In genomic region chr1:152593831-152594549, GRCm38 (mm10) we compare ENCODE assay signal across 10 mouse cellular contexts.
DNase-seq lines count a peak whose midpoint lies in the region; ATAC-seq and TF ChIP-seq lines count a peak whose summit lies in the region.
"Had no signal": no experiment of that assay in that cellular context is flagged by ENCODE, and none has a peak within 500 bp of the region (broad histone marks: within the 10 kb centered on the region; RNA-seq: fewer than 3 reads in every experiment).

No protein-coding gene starts in this region.

- peaks cover 50% of the 10 kb centered on the region for H3K4me1 ChIP-seq in heart, adult 2 months (ENCODE audit: control insufficient read depth, insufficient read depth, low read length)
- peaks cover 57% of the 10 kb centered on the region for H3K4me1 ChIP-seq in liver, embryonic 15.5 days (replicated peaks)

- no peak for TF ChIP-seq EP300 in heart, adult 2 months (IDR thresholded peaks at IDR 0.05; ENCODE audit: insufficient read depth, low read depth, low read length)

- TF ChIP-seq CTCF in heart, adult 2 months (IDR thresholded peaks at IDR 0.05), result no peak

- no peak overlapping the region for H3K9ac ChIP-seq in heart, adult 2 months (ENCODE audit: low read depth, low read length)
- H3K9ac ChIP-seq in liver, embryonic 15.5 days, result 0 out of 2 replicates have a peak overlapping the region, but pooled peaks have one; percentile 12

- peaks cover 11% of the 10 kb centered on the region for H3K79me2 ChIP-seq in heart, adult 2 months (replicated peaks; ENCODE audit: control insufficient read depth, insufficient read depth, low read length)

- TF ChIP-seq POLR2A in heart, adult 2 months (IDR thresholded peaks at IDR 0.05; ENCODE audit: insufficient read depth, low read depth, low read length), result no peak

- ATAC-seq in liver, embryonic 15.5 days (ENCODE audit: insufficient read depth), result no peak
- ATAC-seq in megakaryocyte progenitor cell, adult 5-6 weeks (replicated peaks; ENCODE audit: poor library complexity), result no peak

- peak overlapping the region; percentile 78 for H3K4me2 ChIP-seq in liver, embryonic 15.5 days

- peak overlapping the region; percentile 75 for H3K27ac ChIP-seq in heart, adult 2 months
- peak overlapping the region; percentile 97 for H3K27ac ChIP-seq in liver, embryonic 15.5 days (replicated peaks)

- H3K27me3 ChIP-seq in heart, adult 2 months (ENCODE audit: control insufficient read depth, insufficient read depth, low read length), result no peaks in the 10 kb centered on the region
- H3K27me3 ChIP-seq in liver, embryonic 15.5 days, result peaks cover 3% of the 10 kb centered on the region; the same call in 1 of the 2 replicates

- H3K4me3 ChIP-seq in heart, adult 2 months, result no peak overlapping the region
- no peak overlapping the region for H3K4me3 ChIP-seq in liver, embryonic 15.5 days (replicated peaks)

- peaks cover 51% of the 10 kb centered on the region for H3K36me3 ChIP-seq in heart, adult 2 months (ENCODE audit: control insufficient read depth, insufficient read depth, low read length)
- H3K36me3 ChIP-seq in liver, embryonic 15.5 days (replicated peaks), result no peaks in the 10 kb centered on the region

- 72% methylated on average over 9 of the region's 9 CpGs for WGBS in heart, adult 2 months
- 63% methylated on average over 9 of the region's 9 CpGs for WGBS in liver, embryonic 15.5 days (ENCODE audit: insufficient replicate concordance)

- DNase-seq in heart, adult 2 months, result no peak
- DNase-seq in heart, adult 8-10 months (ENCODE audit: low spot score), result no peak
- DNase-seq in left cerebral cortex, postnatal 14 days (ENCODE audit: low spot score in 2 of 2), result peak; percentile 48 to 63
- no peak for DNase-seq in left cerebral cortex, postnatal 10 days (ENCODE audit: extremely low spot score in 1 of 2, low spot score in 2 of 2)
- peak; percentile 57 to 64 for DNase-seq in thymus, postnatal 10 days (ENCODE audit: low spot score in 2 of 2)
- DNase-seq in embryo, embryonic 9.5 days (ENCODE audit: extremely low spot score), result no peak
- DNase-seq: kidney, postnatal 4 days; lung, postnatal 4 days had no signal

- intact Hi-C loops in heart, adult 2 months (cut with DNase I), result no loop called here
- intact Hi-C loops in left cerebral cortex, postnatal 14 days (cut with DNase I), result no loop called here
- intact Hi-C loops in left cerebral cortex, postnatal 10 days (cut with DNase I), result no loop called here

- H3K9me3 ChIP-seq in liver, embryonic 15.5 days (replicated peaks), result no peaks in the 10 kb centered on the region

Comparison
In these comparisons a context has a peak if more than half of its experiments do, and no peak if none do; other contexts are left out.
1. DNase-seq: peak in left cerebral cortex, postnatal 14 days (2 of 2) and thymus, postnatal 10 days (2 of 2); none in heart, adult 2 months (0 of 2), heart, adult 8-10 months (single experiment), left cerebral cortex, postnatal 10 days (0 of 2) and embryo, embryonic 9.5 days (single experiment).